Mouse (Mus musculus) T-cell, adult 2 months (primary cell): ENCODE results near the gene Vill.

ENCODE experiments used
- DNase-seq: peaks from one replicate; pipeline ENCODE4 v3.0.0; 2022; ENCODE audit warnings: low spot score

Vill gene

GRCm38 (mm10) chr9:119052154-119052944, at the start of gene Vill:
Gene Vill (plus strand): TSS chr9:119052778.
- no peak for DNase-seq

GRCm38 (mm10) chr9:119003990-119004702, 48.4 kb upstream of the Vill start:
- no peak for DNase-seq

GRCm38 (mm10) chr9:119004703-119005076, 47.9 kb upstream of the Vill start:
- DNase-seq: no peak

GRCm38 (mm10) chr9:119005303-119006029, 47.1 kb upstream of the Vill start:
- no peak for DNase-seq

GRCm38 (mm10) chr9:119007266-119007665, 45.3 kb upstream of the Vill start:
- no peak for DNase-seq

- DNase-seq: no peak
Measured at GRCm38 (mm10) chr9:119008871-119009270, 43.7 kb upstream of the Vill start.

GRCm38 (mm10) chr9:119010156-119010710, 42.3 kb upstream of the Vill start:
- DNase-seq: no peak

GRCm38 (mm10) chr9:119016785-119017507, 35.6 kb upstream of the Vill start:
- DNase-seq: no peak

- DNase-seq: no peak
Measured at GRCm38 (mm10) chr9:119021731-119022130, 30.8 kb upstream of the Vill start.

- DNase-seq: no peak
Measured at GRCm38 (mm10) chr9:119025263-119025662, 27.3 kb upstream of the Vill start.

- no peak for DNase-seq
Measured at GRCm38 (mm10) chr9:119025832-119026331, 26.7 kb upstream of the Vill start.

- no peak for DNase-seq
Measured at GRCm38 (mm10) chr9:119027337-119027736, 25.2 kb upstream of the Vill start.

GRCm38 (mm10) chr9:119028226-119029195, 24.1 kb upstream of the Vill start:
- no peak for DNase-seq

GRCm38 (mm10) chr9:119029568-119029967, 23.0 kb upstream of the Vill start:
- no peak for DNase-seq

GRCm38 (mm10) chr9:119031038-119031437, 21.5 kb upstream of the Vill start:
- no peak for DNase-seq

- no peak for DNase-seq
Measured at GRCm38 (mm10) chr9:119031772-119032171, 20.8 kb upstream of the Vill start.

- DNase-seq: no peak
Measured at GRCm38 (mm10) chr9:119032538-119032937, 20.0 kb upstream of the Vill start.

- DNase-seq: no peak
Measured at GRCm38 (mm10) chr9:119033111-119033921, 19.3 kb upstream of the Vill start.

- no peak for DNase-seq
Measured at GRCm38 (mm10) chr9:119034069-119034468, 18.5 kb upstream of the Vill start.
